Mouse (Mus musculus) hindbrain, embryonic 13.5 days (tissue): ENCODE data around the gene Apol9b. TPM values are rescaled to one million over a fixed set of nuclear protein-coding genes. Genes with fewer than 3 reads are reported as not detected.
A peak's percentile ranks its signal among the peaks of the same experiment; 100 is the strongest.
"Not testable (repeated sequence)": the region's sequence is repeated elsewhere in the genome, so short reads cannot be mapped to it uniquely, and the experiment has no call there.

ENCODE experiments used
- ATAC-seq: fragments of 200-750 bp; cut with Nextera tagmentation; 2 replicates; pipeline ENCODE4 v1.8.0; 2017; ENCODE audit warnings: moderate TSS enrichment; ENCODE audit not compliant: low FRiP score
- H3K27ac ChIP-seq: fragments of 300-500 bp; sonication (generic); 2 replicates; pipeline ENCODE4 v1.5.1; 2015; ENCODE audit warnings: inconsistent platforms, mild to moderate bottlenecking, moderate library complexity
- H3K27me3 ChIP-seq: fragments of 300-500 bp; sonication (generic); 2 replicates; pipeline ENCODE4 v1.6.1; 2015; ENCODE audit warnings: mild to moderate bottlenecking, inconsistent platforms
- H3K36me3 ChIP-seq: fragments of 300-500 bp; sonication (generic); 2 replicates; pipeline ENCODE4 v1.6.1; 2015; ENCODE audit warnings: mild to moderate bottlenecking, inconsistent platforms
- H3K4me1 ChIP-seq: fragments of 300-500 bp; sonication (generic); replicated peaks from 2 replicates; pipeline ENCODE4 v1.6.1; 2015; ENCODE audit warnings: inconsistent platforms
- H3K4me2 ChIP-seq: fragments of 300-500 bp; sonication (generic); 2 replicates; pipeline ENCODE4 v1.6.1; 2015; ENCODE audit warnings: inconsistent platforms, mild to moderate bottlenecking, moderate library complexity
- H3K4me3 ChIP-seq: fragments of 300-500 bp; sonication (generic); 2 replicates; pipeline ENCODE4 v1.5.1; 2015; ENCODE audit warnings: mild to moderate bottlenecking, inconsistent platforms
- H3K9ac ChIP-seq: fragments of 300-500 bp; sonication (generic); 2 replicates; pipeline ENCODE4 v1.6.1; 2015; ENCODE audit warnings: mild to moderate bottlenecking, inconsistent platforms
- H3K9me3 ChIP-seq: fragments of 300-500 bp; sonication (generic); 2 replicates; pipeline ENCODE4 v1.6.1; 2016; ENCODE audit warnings: inconsistent platforms
- WGBS: fragments of 180-500 bp; shearing (Covaris S2); methylation state at CpG from one replicate; pipeline ENCODE4 v1.1.7; 2015; 5-methylcytosine and 5-hydroxymethylcytosine counted together
- polyA plus RNA-seq: library from polyadenylated mRNA; unstranded; fragments of >200 nt; fragmentation: Nextera tagmentation; extraction: Ambion mirVana; gene quantifications from 2 replicates; pipeline ENCODE4 v1.2.1, GENCODE M21; 2015

Apol9b gene
- not detected in 2 replicates for polyA plus RNA-seq

GRCm38 (mm10) chr15:77728739-77729138 is at the start of gene Apol9b:
Gene Apol9b (plus strand): TSS chr15:77729039.
- not testable (repeated sequence) for H3K4me2 ChIP-seq, H3K36me3 ChIP-seq, H3K4me3 ChIP-seq, H3K27ac ChIP-seq, H3K9ac ChIP-seq, H3K9me3 ChIP-seq, H3K4me1 ChIP-seq, ATAC-seq, H3K27me3 ChIP-seq
- 75% methylated on average over 2 of the region's 4 CpGs for WGBS

GRCm38 (mm10) chr15:77683944-77684343 is 44.9 kb upstream of the Apol9b start:
- ATAC-seq, H3K27ac ChIP-seq, H3K9me3 ChIP-seq, H3K36me3 ChIP-seq, H3K27me3 ChIP-seq, H3K4me2 ChIP-seq, H3K4me3 ChIP-seq, H3K9ac ChIP-seq, H3K4me1 ChIP-seq: not testable (repeated sequence)
- 17% methylated on average over 11 of the region's 11 CpGs for WGBS

- not testable (repeated sequence) for H3K4me1 ChIP-seq, H3K36me3 ChIP-seq, ATAC-seq, H3K27ac ChIP-seq, H3K27me3 ChIP-seq, H3K9me3 ChIP-seq
- Histone ChIP-seq H3K4me3 (peak overlapping the region; percentile 32), H3K9ac (peak overlapping the region; percentile 43; the same call in 1 of the 2 replicates), H3K4me2 (peak overlapping the region; percentile 49)
- 7% methylated on average over 20 of the region's 20 CpGs for WGBS
Observed at GRCm38 (mm10) chr15:77691532-77692311, 37.1 kb upstream of the Apol9b start.

GRCm38 (mm10) chr15:77694687-77695295 is 34.0 kb upstream of the Apol9b start:
- not testable (repeated sequence) for H3K9ac ChIP-seq, H3K36me3 ChIP-seq, H3K27me3 ChIP-seq, ATAC-seq, H3K27ac ChIP-seq, H3K9me3 ChIP-seq, H3K4me1 ChIP-seq, H3K4me2 ChIP-seq, H3K4me3 ChIP-seq
- WGBS: 43% methylated on average over 11 of the region's 15 CpGs

GRCm38 (mm10) chr15:77698656-77699055 is 30.2 kb upstream of the Apol9b start, which contains the start of gene Apol7e:
Gene Apol7e (plus strand): TSS chr15:77698857.
- H3K9ac ChIP-seq, ATAC-seq: not testable (repeated sequence)
- WGBS: 85% methylated on average over 4 of the region's 4 CpGs

GRCm38 (mm10) chr15:77705306-77705705 is 23.5 kb upstream of the Apol9b start:
- H3K4me3 ChIP-seq: not testable (repeated sequence)
- WGBS: 93% methylated on average over 3 of the region's 3 CpGs

More at GRCm38 (mm10) chr15:77698656-77699055, 30.2 kb upstream of the Apol9b start, which contains the start of gene Apol7e:
- H3K4me3 ChIP-seq, H3K4me1 ChIP-seq, H3K27ac ChIP-seq, H3K9me3 ChIP-seq, H3K36me3 ChIP-seq, H3K4me2 ChIP-seq, H3K27me3 ChIP-seq: not testable (repeated sequence)

GRCm38 (mm10) chr15:77708936-77709335 is 19.9 kb upstream of the Apol9b start:
- H3K4me2 ChIP-seq, H3K4me1 ChIP-seq, H3K9me3 ChIP-seq, H3K36me3 ChIP-seq, ATAC-seq, H3K27ac ChIP-seq, H3K27me3 ChIP-seq, H3K4me3 ChIP-seq, H3K9ac ChIP-seq: not testable (repeated sequence)
- 100% methylated on average over 1 of the region's 1 CpGs for WGBS

More at GRCm38 (mm10) chr15:77705306-77705705, 23.5 kb upstream of the Apol9b start:
- H3K36me3 ChIP-seq, H3K27me3 ChIP-seq, H3K27ac ChIP-seq, ATAC-seq, H3K4me2 ChIP-seq, H3K9ac ChIP-seq, H3K4me1 ChIP-seq, H3K9me3 ChIP-seq: not testable (repeated sequence)

- not testable (repeated sequence) for ATAC-seq
Observed at GRCm38 (mm10) chr15:77718240-77718639, 10.6 kb upstream of the Apol9b start.

GRCm38 (mm10) chr15:77721509-77721908 is 7.3 kb upstream of the Apol9b start:
- H3K27ac ChIP-seq, ATAC-seq, H3K4me2 ChIP-seq, H3K36me3 ChIP-seq, H3K9me3 ChIP-seq, H3K27me3 ChIP-seq, H3K9ac ChIP-seq, H3K4me1 ChIP-seq, H3K4me3 ChIP-seq: not testable (repeated sequence)
- no CpG with 5 or more reads among the region's 3 CpGs for WGBS

More at GRCm38 (mm10) chr15:77718240-77718639, 10.6 kb upstream of the Apol9b start:
- WGBS: 94% methylated on average over 4 of the region's 6 CpGs
- not testable (repeated sequence) for H3K9me3 ChIP-seq, H3K36me3 ChIP-seq, H3K9ac ChIP-seq, H3K4me3 ChIP-seq, H3K27ac ChIP-seq, H3K27me3 ChIP-seq, H3K4me1 ChIP-seq, H3K4me2 ChIP-seq

GRCm38 (mm10) chr15:77724208-77724911 is 4.5 kb upstream of the Apol9b start:
- not testable (repeated sequence) for H3K27me3 ChIP-seq, H3K9me3 ChIP-seq, ATAC-seq, H3K27ac ChIP-seq, H3K36me3 ChIP-seq, H3K4me3 ChIP-seq, H3K4me2 ChIP-seq, H3K9ac ChIP-seq, H3K4me1 ChIP-seq
- 31% methylated on average over 3 of the region's 10 CpGs for WGBS

GRCm38 (mm10) chr15:77725393-77726020 is 3.3 kb upstream of the Apol9b start:
- not testable (repeated sequence) for H3K27me3 ChIP-seq, ATAC-seq
- WGBS: 83% methylated on average over 6 of the region's 6 CpGs

GRCm38 (mm10) chr15:77727139-77727538 is 1.7 kb upstream of the Apol9b start:
- H3K9me3 ChIP-seq, H3K27me3 ChIP-seq, H3K36me3 ChIP-seq, H3K4me3 ChIP-seq, H3K9ac ChIP-seq, H3K4me1 ChIP-seq, ATAC-seq, H3K27ac ChIP-seq, H3K4me2 ChIP-seq: not testable (repeated sequence)
- 14% methylated on average over 3 of the region's 3 CpGs for WGBS

More at GRCm38 (mm10) chr15:77725393-77726020, 3.3 kb upstream of the Apol9b start:
- not testable (repeated sequence) for H3K36me3 ChIP-seq, H3K27ac ChIP-seq, H3K4me3 ChIP-seq, H3K9me3 ChIP-seq, H3K4me2 ChIP-seq, H3K9ac ChIP-seq, H3K4me1 ChIP-seq
